Mouse (Mus musculus) heart, postnatal 0 days (tissue): ENCODE data around the gene Smg1.

Experiments used
- CTCF ChIP-seq: IDR thresholded peaks from 2 replicates; pipeline ENCODE4 v1.5.1; 2016; ENCODE audit warnings: antibody characterized with exemption, control low read depth, low read depth
- EP300 ChIP-seq: IDR thresholded peaks from 2 replicates; pipeline ENCODE4 v1.6.1; 2016; ENCODE audit warnings: antibody characterized with exemption, low read depth

GRCm38 (mm10) chr7:118276684-118277334, 33.3 kb upstream of the Smg1 start:
- TF ChIP-seq CTCF (no peak), EP300 (no peak)
